Mouse (Mus musculus): ENCODE data around the gene H60b. TPM values are rescaled to one million over a fixed set of nuclear protein-coding genes. Genes with fewer than 3 reads are reported as not detected.

Gene H60b
- polyA plus RNA-seq, 1 experiment from 2014 or later = 0.42 TPM

Other genes starting within 250 kb of the H60b start
- gene 4930444G20Rik, start 90.5 kb upstream of the H60b start, polyA plus RNA-seq (2015; fragmentation: Nextera tagmentation; extraction: Ambion mirVana) = not detected in 2 replicates
- 2.3 and 4.0 TPM in 2 replicates for gene E030030I06Rik, start 9.3 kb upstream of the H60b start, polyA plus RNA-seq (2015; fragmentation: Nextera tagmentation; extraction: Ambion mirVana)
- 0.71 and 0.86 TPM in 2 replicates for gene Raet1e, start within 50 bp of the H60b start, polyA plus RNA-seq (2015; fragmentation: Nextera tagmentation; extraction: Ambion mirVana)
- gene Raet1d, start 202.0 kb downstream of the H60b start, polyA plus RNA-seq (2015; fragmentation: Nextera tagmentation; extraction: Ambion mirVana) = 2.6 and 3.1 TPM in 2 replicates